Mouse (Mus musculus) limb, embryonic 14.5 days (tissue): ENCODE data around the gene Micall2. TPM values are rescaled to one million over a fixed set of nuclear protein-coding genes. Genes with fewer than 3 reads are reported as not detected.

Experiments
- ATAC-seq: fragments of 200-750 bp; cut with Nextera tagmentation; 2 replicates; pipeline ENCODE4 v1.8.0; 2017; ENCODE audit warnings: low read depth, moderate number of reproducible peaks, moderate TSS enrichment; ENCODE audit not compliant: low FRiP score
- DNase-seq: peaks from one replicate; pipeline ENCODE4 v3.0.0-alpha.2; 2015; ENCODE audit warnings: low spot score
- H3K27ac ChIP-seq: fragments of 300-500 bp; sonication (generic); replicated peaks from 2 replicates; pipeline ENCODE4 v1.5.1; 2014; ENCODE audit warnings: low read depth, mild to moderate bottlenecking, low read length, moderate library complexity, mixed read lengths
- H3K27me3 ChIP-seq: fragments of 300-500 bp; sonication (generic); 2 replicates; pipeline ENCODE4 v1.6.1; 2014; ENCODE audit warnings: low read length, mixed read lengths; ENCODE audit not compliant: control insufficient read depth, insufficient read depth
- H3K36me3 ChIP-seq: fragments of 300-500 bp; sonication (generic); 2 replicates; pipeline ENCODE4 v1.6.1; 2014; ENCODE audit warnings: mild to moderate bottlenecking, low read length, moderate library complexity, mixed read lengths; ENCODE audit not compliant: control insufficient read depth, insufficient read depth
- H3K4me1 ChIP-seq: fragments of 300-500 bp; sonication (generic); 2 replicates; pipeline ENCODE4 v1.6.1; 2014; ENCODE audit warnings: antibody characterized with exemption, low read length, mixed read lengths; ENCODE audit not compliant: control insufficient read depth, insufficient read depth
- H3K4me2 ChIP-seq: fragments of 300-500 bp; sonication (generic); replicated peaks from 2 replicates; pipeline ENCODE4 v1.6.1; 2014; ENCODE audit warnings: low read depth, mild to moderate bottlenecking, low read length, moderate library complexity; ENCODE audit not compliant: severe bottlenecking
- H3K4me3 ChIP-seq: fragments of 300-500 bp; sonication (generic); replicated peaks from 2 replicates; pipeline ENCODE4 v1.5.1; 2014; ENCODE audit warnings: low read length
- H3K9ac ChIP-seq: fragments of 300-500 bp; sonication (generic); 2 replicates; pipeline ENCODE4 v1.6.1; 2014; ENCODE audit warnings: mild to moderate bottlenecking, low read depth, low read length, moderate library complexity; ENCODE audit not compliant: severe bottlenecking
- H3K9me3 ChIP-seq: fragments of 300-500 bp; sonication (generic); 2 replicates; pipeline ENCODE4 v1.6.1; 2016; ENCODE audit warnings: low read length; ENCODE audit not compliant: control insufficient read depth
- POLR2A ChIP-seq: fragments of 200-500 bp; IDR thresholded peaks from 2 replicates; pipeline ENCODE4 v1.8.0; 2012; ENCODE audit warnings: inconsistent platforms, mild to moderate bottlenecking, moderate library complexity, borderline replicate concordance; ENCODE audit not compliant: insufficient read depth, insufficient read length; ENCODE audit errors: extremely low read depth
- WGBS: fragments of 180-500 bp; shearing (Covaris S2); extraction: QIAGEN DNeasy Blood & Tissue Kit; methylation state at CpG from one replicate; pipeline ENCODE4 v1.1.7; 2014; 5-methylcytosine and 5-hydroxymethylcytosine counted together
- polyA plus RNA-seq, 2 experiments: library from polyadenylated mRNA; depleted of rRNA in 1 of 2; stranded (reverse) in 1 of 2; unstranded in 1 of 2; fragments of >200 nt; fragmentation: Nextera tagmentation in 1 of 2; extraction: Ambion mirVana in 1 of 2; gene quantifications; 2 replicates each; pipeline versions ENCODE4 v1.2.1 to v1.2.3; 2012 to 2014

Micall2 gene
- polyA plus RNA-seq, 2 experiments, result 5.5 to 6.5 TPM

DNA sequence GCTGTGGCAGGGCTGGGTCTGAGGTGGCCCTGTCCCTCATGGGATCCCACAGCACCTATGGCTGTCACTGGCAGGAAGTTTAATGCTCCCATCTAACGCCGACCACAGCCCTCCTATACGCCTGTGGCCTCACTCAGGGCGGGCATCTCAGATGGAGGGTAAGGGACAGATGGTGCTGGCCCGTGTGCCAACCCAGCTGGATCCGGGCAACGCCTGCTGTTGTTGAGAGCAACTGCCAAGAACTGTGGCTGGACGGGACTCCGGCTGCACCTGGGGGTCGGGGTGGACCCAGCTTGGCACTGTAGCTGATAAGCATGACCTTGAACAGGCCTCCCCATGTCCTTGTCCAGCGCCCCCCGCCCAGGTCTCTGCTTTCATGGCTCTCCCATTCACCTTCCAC lies 47.8 kb downstream of the Micall2 start:
- DNase-seq (no peak), ATAC-seq (no peak)
- WGBS, result 81% methylated on average over 12 of the region's 12 CpGs
- Histone ChIP-seq H3K9ac (no peak overlapping the region), H3K27me3 (no peaks in the 10 kb centered on the region), H3K4me3 (no peak overlapping the region), H3K4me1 (0 out of 2 replicates have a peak, but pooled peaks cover 3% of the 10 kb centered on the region), H3K9me3 (no peaks in the 10 kb centered on the region), H3K36me3 (no peaks in the 10 kb centered on the region), H3K27ac (no peak overlapping the region), H3K4me2 (no peak overlapping the region)
- no peak for TF ChIP-seq POLR2A

GRCm38 (mm10) chr5:139687646-139688045 lies 48.5 kb downstream of the Micall2 start:
- H3K36me3 ChIP-seq, result no peaks in the 10 kb centered on the region
- H3K4me2 ChIP-seq, result no peak overlapping the region
- H3K9ac ChIP-seq, result no peak overlapping the region
- no peak for ATAC-seq
- no peak overlapping the region for H3K4me3 ChIP-seq
- no peak for TF ChIP-seq POLR2A
- H3K27ac ChIP-seq, result no peak overlapping the region
- peaks cover 4% of the 10 kb centered on the region; the same call in 1 of the 2 replicates for H3K4me1 ChIP-seq
- 5% methylated on average over 13 of the region's 13 CpGs for WGBS
- no peaks in the 10 kb centered on the region for H3K9me3 ChIP-seq
- H3K27me3 ChIP-seq, result no peaks in the 10 kb centered on the region; the same call in 1 of the 2 replicates
- DNase-seq, result no peak

- Histone ChIP-seq H3K4me1 (peaks cover 13% of the 10 kb centered on the region), H3K27ac (no peak overlapping the region), H3K36me3 (no peaks in the 10 kb centered on the region), H3K27me3 (no peaks in the 10 kb centered on the region; the same call in 1 of the 2 replicates), H3K4me3 (no peak overlapping the region), H3K9me3 (no peaks in the 10 kb centered on the region), H3K9ac (peak overlapping the region; percentile 12; the same call in 1 of the 2 replicates), H3K4me2 (no peak overlapping the region)
- 31% methylated on average over 21 of the region's 21 CpGs for WGBS
- TF ChIP-seq POLR2A, result no peak
- DNase-seq (peak; percentile 34), ATAC-seq (peak; percentile 77)
Observed at GRCm38 (mm10) chr5:139686530-139687249, 49.4 kb downstream of the Micall2 start.

DNA sequence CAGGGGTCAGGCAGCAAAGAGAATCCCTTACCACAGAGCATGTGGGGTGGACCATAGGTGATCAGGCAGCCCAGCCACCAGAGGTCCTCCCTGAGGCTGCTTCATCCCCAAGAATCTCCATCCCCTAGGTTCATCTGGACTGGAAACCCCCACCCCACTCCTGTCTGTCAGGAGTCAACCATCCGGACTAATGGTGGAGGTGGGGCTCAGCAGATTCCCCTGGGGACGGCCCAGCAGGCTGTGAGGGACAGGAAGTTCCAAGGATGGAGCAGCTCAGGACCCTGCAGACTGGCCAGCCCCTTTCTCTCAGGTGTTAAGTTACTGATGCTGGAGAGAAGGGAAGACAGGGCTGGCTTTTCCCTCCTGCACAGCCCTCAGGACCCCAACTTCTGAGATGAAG lies 52.9 kb downstream of the Micall2 start:
- no peaks in the 10 kb centered on the region; the same call in 1 of the 2 replicates for H3K27me3 ChIP-seq
- no peak overlapping the region for H3K27ac ChIP-seq
- no peak for TF ChIP-seq POLR2A
- ATAC-seq (no peak), DNase-seq (no peak)
- H3K4me2 ChIP-seq, result no peak overlapping the region
- H3K4me1 ChIP-seq, result peaks cover 16% of the 10 kb centered on the region
- 4% methylated on average over 2 of the region's 2 CpGs for WGBS
- H3K4me3 ChIP-seq, result no peak overlapping the region
- H3K36me3 ChIP-seq, result no peaks in the 10 kb centered on the region
- no peaks in the 10 kb centered on the region for H3K9me3 ChIP-seq
- H3K9ac ChIP-seq, result no peak overlapping the region

GRCm38 (mm10) chr5:139682631-139682977 lies 53.5 kb downstream of the Micall2 start:
- 0 out of 2 replicates have a peak overlapping the region, but pooled peaks have one; percentile 16 for H3K4me2 ChIP-seq

More at GRCm38 (mm10) chr5:139682631-139682977, 53.5 kb downstream of the Micall2 start:
- Histone ChIP-seq H3K27me3 (no peaks in the 10 kb centered on the region; the same call in 1 of the 2 replicates), H3K9ac (no peak overlapping the region), H3K36me3 (no peaks in the 10 kb centered on the region), H3K4me3 (no peak overlapping the region), H3K4me1 (peaks cover 16% of the 10 kb centered on the region), H3K9me3 (no peaks in the 10 kb centered on the region), H3K27ac (no peak overlapping the region)
- DNase-seq (no peak), ATAC-seq (no peak)
- whole genome bisulfite sequencing, result 3% methylated on average over 7 of the region's 7 CpGs
- TF ChIP-seq POLR2A, result no peak
